8 mouse cellular contexts compared by ENCODE assay signal in the genomic region with DNA sequence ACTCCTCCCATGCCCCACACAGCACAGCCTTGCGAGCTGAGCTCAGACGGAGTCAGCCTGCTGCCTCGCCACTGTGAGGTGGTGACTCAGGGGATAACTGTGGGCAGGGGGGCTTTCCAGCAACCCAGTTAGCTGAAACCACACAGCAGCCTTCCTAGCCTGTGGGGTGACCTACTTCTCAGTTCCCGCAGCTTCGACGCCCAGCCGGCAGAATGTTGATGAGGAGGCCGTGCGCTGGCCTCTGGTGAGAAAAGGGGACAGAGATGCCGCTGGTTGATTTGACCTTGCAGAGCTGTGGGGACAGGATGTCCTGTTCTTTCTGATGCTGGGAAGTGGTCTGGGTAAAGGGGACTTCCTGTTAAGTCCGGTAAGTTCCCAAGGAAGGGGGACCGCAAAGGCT.
DNase-seq lines count a peak whose midpoint lies in the region; ATAC-seq and TF ChIP-seq lines count a peak whose summit lies in the region.

No protein-coding gene starts in this region.

- H3K9me3 ChIP-seq in lung, postnatal 0 days (ENCODE audit: low read length): no peaks in the 10 kb centered on the region

- ATAC-seq in lung, postnatal 0 days: peak; percentile 67
- peak; percentile 71; the same call in 1 of the 2 replicates for ATAC-seq in frontal cortex, adult (ENCODE audit: low TSS enrichment)
- ATAC-seq in megakaryocyte progenitor cell, adult 5-6 weeks (replicated peaks; ENCODE audit: poor library complexity): peak; percentile 54

- 0 out of 2 replicates have a peak, but pooled peaks cover 4% of the 10 kb centered on the region for H3K4me1 ChIP-seq in lung, postnatal 0 days (ENCODE audit: insufficient read depth, low read depth, low read length)

- no peak overlapping the region for H3K4me3 ChIP-seq in lung, postnatal 0 days (ENCODE audit: low read depth, low read length)

- peak; percentile 16 for DNase-seq in embryo, embryonic 9.5 days (ENCODE audit: extremely low spot score)
- DNase-seq in embryo, embryonic 10 days (ENCODE audit: low spot score): no peak
- DNase-seq in lung, postnatal 0 days (ENCODE audit: low spot score): peak; percentile 44
- no peak for DNase-seq in lung, adult 18-20 months
- no peak for DNase-seq in adipocyte (ENCODE audit: low spot score)
- no peak for DNase-seq in yolk sac, embryonic 10.5 days (ENCODE audit: low spot score)

- H3K9ac ChIP-seq in lung, postnatal 0 days (replicated peaks; ENCODE audit: low read depth): no peak overlapping the region

- no peak overlapping the region for H3K4me2 ChIP-seq in lung, postnatal 0 days (replicated peaks; ENCODE audit: low read depth, low read length)

- H3K27ac ChIP-seq in lung, postnatal 0 days (ENCODE audit: low read length): no peak overlapping the region

- 55% methylated on average over 12 of the region's 12 CpGs for WGBS in lung, postnatal 0 days

- H3K36me3 ChIP-seq in lung, postnatal 0 days (ENCODE audit: insufficient read depth, low read length): no peaks in the 10 kb centered on the region

- no peaks in the 10 kb centered on the region for H3K27me3 ChIP-seq in lung, postnatal 0 days (replicated peaks; ENCODE audit: insufficient read depth, low read length)

- no peak for TF ChIP-seq CTCF in lung, postnatal 0 days (IDR thresholded peaks at IDR 0.05)

- TF ChIP-seq EP300 in lung, postnatal 0 days (IDR thresholded peaks at IDR 0.05): peak; percentile 97

Comparison
In these comparisons a context has a peak if more than half of its experiments do, and no peak if none do; other contexts are left out.
1. DNase-seq: peak in embryo, embryonic 9.5 days (single experiment) and lung, postnatal 0 days (single experiment); none in embryo, embryonic 10 days (single experiment), lung, adult 18-20 months (0 of 2), adipocyte (single experiment) and yolk sac, embryonic 10.5 days (single experiment).
2. Peak in every context shown above with its lines, with median percentiles within 50 percentile points of each other: ATAC-seq.